Mouse (Mus musculus): ENCODE measurements at regions not wholly inside any gene's neighbourhood (a gene's known extent, or its start where the extent isn't known, plus 50 kb on each side); places are given as distances from the start of the nearest gene placed in this dataset.

DNA sequence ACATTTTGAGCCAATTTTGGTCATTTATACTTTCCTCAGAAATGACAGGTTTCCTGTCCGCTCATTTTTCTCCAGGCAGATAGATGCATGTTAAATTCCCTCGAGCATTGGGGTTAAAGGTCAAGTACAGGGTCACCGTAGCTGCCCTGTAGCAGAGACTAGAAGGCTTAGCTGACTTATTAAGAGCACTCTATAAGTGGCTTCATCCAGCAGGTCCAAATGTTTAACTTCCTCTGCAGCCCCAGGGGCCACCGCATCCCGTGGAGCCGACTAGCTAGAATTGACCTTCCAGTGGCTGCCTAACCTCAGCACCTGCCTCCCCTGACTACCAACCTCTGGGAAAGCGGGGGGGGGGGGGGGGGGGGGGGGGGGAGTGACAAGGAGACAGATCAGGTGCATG lies 114.7 kb downstream of the Rpl14 start:
- 15% methylated on average over 6 of the region's 7 CpGs for WGBS
- Histone ChIP-seq H3K27me3 (ENCODE audit: control insufficient read depth, insufficient read depth, low read length) (no peaks in the 10 kb centered on the region), H3K27ac (ENCODE audit: low read depth, low read length) (no peak overlapping the region), H3K9ac (ENCODE audit: low read length) (no peak overlapping the region), H3K36me3 (ENCODE audit: control insufficient read depth, insufficient read depth, low read length) (no peaks in the 10 kb centered on the region), H3K4me1 (ENCODE audit: control insufficient read depth, insufficient read depth, low read length) (peaks cover 11% of the 10 kb centered on the region), H3K4me3 (ENCODE audit: low read depth, low read length) (no peak overlapping the region), H3K9me3 (ENCODE audit: control insufficient read depth, low read length) (no peaks in the 10 kb centered on the region), H3K4me2 (ENCODE audit: low read depth) (no peak overlapping the region)
- ATAC-seq (ENCODE audit: insufficient read depth, low FRiP score, low TSS enrichment) (no peak), DNase-seq (ENCODE audit: low spot score) (no peak)

DNA sequence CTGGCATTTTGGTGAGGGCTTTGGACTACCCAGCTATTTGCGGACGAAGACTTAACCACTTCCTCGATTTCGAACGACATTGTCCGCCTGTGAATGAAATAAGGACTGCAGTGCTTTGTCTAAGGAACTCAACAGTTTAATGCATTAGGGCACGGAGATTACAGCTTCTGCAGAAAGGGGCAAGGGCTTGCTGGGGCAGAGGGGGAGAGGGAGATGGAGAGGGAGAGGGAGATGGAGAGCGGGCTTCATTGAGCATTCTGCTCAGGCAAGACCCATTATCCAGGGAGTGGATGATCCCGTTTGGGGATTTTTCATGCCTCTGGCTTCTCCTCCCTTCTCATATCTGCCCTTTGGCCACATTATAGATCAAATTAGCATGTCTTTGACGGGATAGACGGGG lies 117.8 kb downstream of the Rpl14 start:
- 65% methylated on average over 11 of the region's 11 CpGs for WGBS
- no peak for ATAC-seq (ENCODE audit: insufficient read depth, low FRiP score, low TSS enrichment)

DNA sequence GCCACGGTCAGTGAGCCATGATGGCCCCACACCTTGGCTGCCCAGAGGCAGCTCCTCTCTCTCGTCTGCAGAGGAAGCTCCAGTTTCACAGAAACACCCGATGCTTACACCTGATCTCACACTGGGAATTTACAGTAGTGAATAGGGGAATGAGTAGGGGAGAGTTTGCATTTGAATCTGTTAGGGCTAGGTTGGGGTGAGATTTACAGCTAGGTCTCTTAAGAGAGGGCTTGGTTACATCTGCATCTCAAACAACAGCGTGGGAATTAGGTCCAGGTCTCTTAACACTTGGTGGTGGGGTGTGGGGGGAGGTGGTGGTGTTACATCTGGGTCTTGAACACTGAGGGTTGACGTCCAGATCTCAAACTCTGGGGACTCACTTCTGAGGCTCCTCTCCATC lies 119.3 kb downstream of the Rpl14 start:
- Histone ChIP-seq H3K36me3 (ENCODE audit: control insufficient read depth, insufficient read depth, low read length) (no peaks in the 10 kb centered on the region), H3K9me3 (ENCODE audit: control insufficient read depth, low read length) (no peaks in the 10 kb centered on the region), H3K4me2 (ENCODE audit: low read depth) (no peak overlapping the region), H3K27me3 (ENCODE audit: control insufficient read depth, insufficient read depth, low read length) (no peaks in the 10 kb centered on the region), H3K4me1 (ENCODE audit: control insufficient read depth, insufficient read depth, low read length) (peaks cover 20% of the 10 kb centered on the region), H3K27ac (ENCODE audit: low read depth, low read length) (peak overlapping the region; percentile 84), H3K9ac (ENCODE audit: low read length) (no peak overlapping the region; the same call in 1 of the 2 replicates), H3K4me3 (ENCODE audit: low read depth, low read length) (no peak overlapping the region)
- no peak for DNase-seq (ENCODE audit: low spot score)
- ATAC-seq (ENCODE audit: insufficient read depth, low FRiP score, low TSS enrichment): no peak
- WGBS: 14% methylated on average over 5 of the region's 5 CpGs

More for the DNA sequence above, 117.8 kb downstream of the Rpl14 start:
- Histone ChIP-seq H3K9me3 (ENCODE audit: control insufficient read depth, low read length) (no peaks in the 10 kb centered on the region), H3K27me3 (ENCODE audit: control insufficient read depth, insufficient read depth, low read length) (no peaks in the 10 kb centered on the region), H3K4me1 (ENCODE audit: control insufficient read depth, insufficient read depth, low read length) (peaks cover 20% of the 10 kb centered on the region), H3K9ac (ENCODE audit: low read length) (no peak overlapping the region), H3K4me2 (ENCODE audit: low read depth) (no peak overlapping the region), H3K36me3 (ENCODE audit: control insufficient read depth, insufficient read depth, low read length) (no peaks in the 10 kb centered on the region), H3K27ac (ENCODE audit: low read depth, low read length) (no peak overlapping the region), H3K4me3 (ENCODE audit: low read depth, low read length) (no peak overlapping the region)
- no peak for DNase-seq (ENCODE audit: low spot score)

DNA sequence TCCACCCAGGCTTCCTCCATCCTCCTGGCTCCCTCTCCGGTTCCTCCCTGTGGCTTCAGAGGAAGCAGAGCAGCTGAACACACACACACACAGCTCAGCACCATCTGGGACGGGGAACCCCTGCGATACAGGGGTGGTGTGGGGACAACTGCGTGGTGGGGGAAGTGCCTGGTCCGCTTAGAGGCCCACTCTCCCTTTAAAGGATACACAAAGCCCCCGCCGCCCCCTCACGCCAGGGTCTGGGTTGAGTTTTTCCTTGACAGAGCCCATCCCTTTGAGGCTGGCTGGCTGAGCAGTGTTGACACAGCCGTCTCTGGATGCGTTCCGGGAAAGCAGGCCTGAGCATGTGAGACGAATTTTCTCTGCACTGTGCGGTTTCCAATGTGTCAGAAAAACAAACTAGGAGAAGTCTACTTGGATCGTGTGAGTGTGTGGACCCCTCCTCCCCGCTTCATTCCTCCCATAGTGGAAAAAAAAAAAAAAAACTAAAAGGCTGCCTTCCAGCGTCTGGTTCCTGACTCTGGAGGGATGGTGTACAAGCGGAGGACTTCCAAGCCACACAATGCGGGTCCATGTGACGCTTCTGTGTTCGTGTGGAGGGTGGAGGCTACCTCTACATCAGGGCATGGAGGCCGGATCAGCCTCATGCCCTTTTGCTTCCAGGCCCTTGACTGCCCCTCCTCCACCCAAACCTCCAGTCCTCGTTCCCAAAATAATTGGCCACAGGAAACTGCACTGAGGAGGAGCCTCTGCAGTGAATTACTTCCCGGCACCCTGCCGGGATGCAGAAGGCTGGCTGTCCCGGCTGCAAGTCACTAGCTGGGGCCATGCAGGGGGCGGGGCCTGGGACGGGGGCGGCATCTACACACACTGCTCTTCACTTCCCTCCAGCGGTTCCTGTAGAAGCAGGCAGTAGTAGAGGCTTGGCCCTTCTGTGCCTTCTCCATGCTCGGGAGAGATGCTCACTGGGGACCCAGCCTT lies 120.0 kb downstream of the Rpl14 start:
- H3K36me3 ChIP-seq (ENCODE audit: control insufficient read depth, insufficient read depth, low read length): no peaks in the 10 kb centered on the region
- H3K27ac ChIP-seq (ENCODE audit: low read depth, low read length): peak overlapping the region; percentile 84
- ATAC-seq (ENCODE audit: insufficient read depth, low FRiP score, low TSS enrichment): peak; percentile 90
- 1% methylated on average over 30 of the region's 30 CpGs for WGBS
- no peaks in the 10 kb centered on the region for H3K27me3 ChIP-seq (ENCODE audit: control insufficient read depth, insufficient read depth, low read length)
- H3K4me1 ChIP-seq (ENCODE audit: control insufficient read depth, insufficient read depth, low read length): peaks cover 20% of the 10 kb centered on the region
- H3K4me2 ChIP-seq (ENCODE audit: low read depth): peak overlapping the region; percentile 34
- no peaks in the 10 kb centered on the region for H3K9me3 ChIP-seq (ENCODE audit: control insufficient read depth, low read length)
- DNase-seq (ENCODE audit: low spot score): peak; percentile 90
- peak overlapping the region; percentile 4; the same call in 1 of the 2 replicates for H3K4me3 ChIP-seq (ENCODE audit: low read depth, low read length)
- H3K9ac ChIP-seq (ENCODE audit: low read length): peak overlapping the region; percentile 51

GRCm38 (mm10) chr9:120691971-120692401 lies 120.7 kb downstream of the Rpl14 start:
- 5% methylated on average over 14 of the region's 14 CpGs for WGBS
- ATAC-seq (ENCODE audit: insufficient read depth, low FRiP score, low TSS enrichment): peak; percentile 48; the same call in 1 of the 2 replicates
- H3K4me3 ChIP-seq (ENCODE audit: low read depth, low read length): 0 out of 2 replicates have a peak overlapping the region, but pooled peaks have one; percentile 4

DNA sequence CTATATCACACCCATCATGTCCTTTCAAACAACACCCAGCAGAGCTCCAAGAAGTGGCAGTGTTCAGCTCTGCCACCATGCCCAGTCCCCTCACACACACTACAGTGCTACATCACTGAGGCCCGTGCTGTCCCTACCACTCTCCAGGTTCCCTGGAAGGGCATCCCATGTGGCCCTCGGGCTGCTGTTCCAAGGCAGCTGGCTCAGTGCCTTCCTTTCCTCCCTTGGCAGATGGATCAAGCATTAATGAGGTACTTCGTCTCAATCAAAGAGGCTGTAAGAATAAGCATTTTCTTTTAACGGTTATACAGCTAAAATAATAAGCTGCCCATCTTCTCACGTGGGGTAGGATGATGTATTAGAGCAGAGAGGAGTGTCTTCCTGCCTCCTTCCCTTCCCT lies 123.2 kb downstream of the Rpl14 start:
- Histone ChIP-seq H3K27ac (ENCODE audit: low read depth, low read length) (no peak overlapping the region), H3K4me1 (ENCODE audit: control insufficient read depth, insufficient read depth, low read length) (peaks cover 20% of the 10 kb centered on the region), H3K4me3 (ENCODE audit: low read depth, low read length) (no peak overlapping the region), H3K9ac (ENCODE audit: low read length) (no peak overlapping the region), H3K9me3 (ENCODE audit: control insufficient read depth, low read length) (no peaks in the 10 kb centered on the region), H3K27me3 (ENCODE audit: control insufficient read depth, insufficient read depth, low read length) (no peaks in the 10 kb centered on the region), H3K36me3 (ENCODE audit: control insufficient read depth, insufficient read depth, low read length) (no peaks in the 10 kb centered on the region), H3K4me2 (ENCODE audit: low read depth) (no peak overlapping the region)
- ATAC-seq (ENCODE audit: insufficient read depth, low FRiP score, low TSS enrichment) (no peak), DNase-seq (ENCODE audit: low spot score) (peak; percentile 9)
- 61% methylated on average over 5 of the region's 5 CpGs for WGBS

More at GRCm38 (mm10) chr9:120691971-120692401, 120.7 kb downstream of the Rpl14 start:
- DNase-seq (ENCODE audit: low spot score): peak; percentile 48
- Histone ChIP-seq H3K9me3 (ENCODE audit: control insufficient read depth, low read length) (no peaks in the 10 kb centered on the region), H3K4me1 (ENCODE audit: control insufficient read depth, insufficient read depth, low read length) (peaks cover 20% of the 10 kb centered on the region), H3K4me2 (ENCODE audit: low read depth) (peak overlapping the region; percentile 34), H3K27ac (ENCODE audit: low read depth, low read length) (peak overlapping the region; percentile 84), H3K36me3 (ENCODE audit: control insufficient read depth, insufficient read depth, low read length) (no peaks in the 10 kb centered on the region), H3K9ac (ENCODE audit: low read length) (peak overlapping the region; percentile 31; the same call in 1 of the 2 replicates), H3K27me3 (ENCODE audit: control insufficient read depth, insufficient read depth, low read length) (no peaks in the 10 kb centered on the region)

DNA sequence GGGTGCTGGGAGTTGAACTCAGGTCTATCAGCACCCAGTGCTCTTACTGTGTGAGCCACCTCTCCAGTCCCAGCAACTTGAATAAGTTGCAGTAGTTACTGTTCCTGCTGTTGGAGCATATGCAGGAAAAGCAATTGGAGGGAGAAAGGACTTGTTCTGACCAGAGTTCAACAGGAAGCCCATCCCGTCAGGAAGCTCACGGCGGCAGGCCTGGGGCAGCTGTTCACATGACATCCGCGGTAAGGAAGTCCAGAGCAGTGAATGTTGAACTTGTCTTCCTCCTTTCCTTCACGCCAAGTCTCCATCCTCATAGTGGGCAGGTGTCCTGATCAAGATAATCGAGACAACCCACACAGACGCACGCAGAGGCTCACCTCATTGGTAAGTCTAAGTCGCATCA lies 124.7 kb downstream of the Rpl14 start:
- WGBS: 93% methylated on average over 10 of the region's 10 CpGs
- DNase-seq (ENCODE audit: low spot score) (peak; percentile 9), ATAC-seq (ENCODE audit: insufficient read depth, low FRiP score, low TSS enrichment) (no peak)
- H3K36me3 ChIP-seq (ENCODE audit: control insufficient read depth, insufficient read depth, low read length): no peaks in the 10 kb centered on the region
- no peak overlapping the region for H3K4me3 ChIP-seq (ENCODE audit: low read depth, low read length)
- H3K4me2 ChIP-seq (ENCODE audit: low read depth): no peak overlapping the region
- no peaks in the 10 kb centered on the region for H3K27me3 ChIP-seq (ENCODE audit: control insufficient read depth, insufficient read depth, low read length)
- no peaks in the 10 kb centered on the region for H3K9me3 ChIP-seq (ENCODE audit: control insufficient read depth, low read length)
- no peak overlapping the region for H3K9ac ChIP-seq (ENCODE audit: low read length)
- H3K4me1 ChIP-seq (ENCODE audit: control insufficient read depth, insufficient read depth, low read length): peaks cover 13% of the 10 kb centered on the region
- no peak overlapping the region for H3K27ac ChIP-seq (ENCODE audit: low read depth, low read length)

- Histone ChIP-seq H3K4me2 (ENCODE audit: low read depth) (no peak overlapping the region), H3K27ac (ENCODE audit: low read depth, low read length) (no peak overlapping the region), H3K4me1 (ENCODE audit: control insufficient read depth, insufficient read depth, low read length) (no peaks in the 10 kb centered on the region), H3K4me3 (ENCODE audit: low read depth, low read length) (no peak overlapping the region), H3K27me3 (ENCODE audit: control insufficient read depth, insufficient read depth, low read length) (no peaks in the 10 kb centered on the region), H3K36me3 (ENCODE audit: control insufficient read depth, insufficient read depth, low read length) (no peaks in the 10 kb centered on the region), H3K9ac (ENCODE audit: low read length) (no peak overlapping the region), H3K9me3 (ENCODE audit: control insufficient read depth, low read length) (no peaks in the 10 kb centered on the region)
- WGBS: 68% methylated on average over 7 of the region's 7 CpGs
- ATAC-seq (ENCODE audit: insufficient read depth, low FRiP score, low TSS enrichment): no peak
- DNase-seq (ENCODE audit: low spot score): no peak
These were observed 126.5 kb downstream of the Rpl14 start for GRCm38 (mm10) chr9:120697749-120698148.

GRCm38 (mm10) chr9:120699781-120700180 lies 128.5 kb downstream of the Rpl14 start:
- Histone ChIP-seq H3K4me1 (ENCODE audit: control insufficient read depth, insufficient read depth, low read length) (no peaks in the 10 kb centered on the region), H3K4me2 (ENCODE audit: low read depth) (no peak overlapping the region), H3K27me3 (ENCODE audit: control insufficient read depth, insufficient read depth, low read length) (no peaks in the 10 kb centered on the region), H3K9ac (ENCODE audit: low read length) (no peak overlapping the region), H3K4me3 (ENCODE audit: low read depth, low read length) (no peak overlapping the region), H3K27ac (ENCODE audit: low read depth, low read length) (no peak overlapping the region), H3K36me3 (ENCODE audit: control insufficient read depth, insufficient read depth, low read length) (no peaks in the 10 kb centered on the region; the same call in 1 of the 2 replicates), H3K9me3 (ENCODE audit: control insufficient read depth, low read length) (no peaks in the 10 kb centered on the region)
- DNase-seq (ENCODE audit: low spot score) (no peak), ATAC-seq (ENCODE audit: insufficient read depth, low FRiP score, low TSS enrichment) (no peak)
- 93% methylated on average over 5 of the region's 5 CpGs for WGBS
